Mouse (Mus musculus): ENCODE results near the gene Gm20816. TPM values are rescaled to one million over a fixed set of nuclear protein-coding genes. Genes with fewer than 3 reads are reported as not detected.

The Gm20816 gene
- not detected in 2 replicates for total RNA-seq (2023)

DNA sequence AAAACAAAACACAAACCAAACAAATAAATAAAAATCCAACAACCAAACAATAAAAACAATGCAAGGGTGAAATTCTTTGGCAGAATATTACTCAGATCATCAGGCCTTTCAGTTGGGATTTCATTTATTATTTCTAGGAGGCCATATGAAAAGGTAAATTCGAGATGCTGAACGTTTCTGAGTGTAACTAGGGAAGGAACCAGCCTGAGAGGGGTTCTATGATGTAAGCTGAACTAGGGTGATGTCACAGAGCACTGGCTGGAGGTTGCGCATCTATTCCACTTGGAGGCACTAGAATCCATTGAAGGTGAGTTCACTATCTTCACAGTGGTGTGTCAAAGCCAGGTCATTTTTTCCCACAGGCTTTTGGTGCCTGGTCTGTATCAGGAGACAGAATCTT lies at the start of gene Gm20816:
Gene Gm20816, plus strand, starts transcription at position 301 of the 400 bp plus-strand sequence.

Other genes starting within 250 kb of the Gm20816 start
- gene Gm20937, start 243.1 kb upstream of the Gm20816 start, total RNA-seq (2023): not detected in 2 replicates

All from neutrophil, adult 65 days (primary cell).